Mouse (Mus musculus): ENCODE results near the gene Hecw2.

DNA sequence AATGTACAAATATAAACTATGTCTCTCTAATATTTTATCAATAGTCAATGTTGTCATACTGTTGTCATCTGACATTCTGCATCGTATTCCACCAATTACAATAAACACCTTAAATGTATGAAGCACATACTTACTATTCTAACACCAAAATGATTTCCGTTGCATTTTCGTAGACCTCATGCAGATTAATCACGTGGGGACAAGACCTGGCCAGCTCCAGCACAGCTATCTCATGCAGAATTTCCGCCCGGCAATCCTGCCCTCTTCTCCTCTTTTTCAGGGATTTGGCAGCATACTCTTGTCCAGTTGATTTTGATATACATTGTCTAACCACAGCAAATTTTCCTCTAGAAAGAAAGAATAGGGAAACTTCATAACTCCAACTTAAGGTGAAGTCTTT is 423.5 kb downstream of the Hecw2 start:
- TF ChIP-seq CTCF (IDR thresholded peaks at IDR 0.05; ENCODE audit: control insufficient read depth, insufficient read depth, insufficient replicate concordance, low read depth, low read length) (no peak), POLR2A (IDR thresholded peaks at IDR 0.05; ENCODE audit: control insufficient read depth, low read depth, low read length) (no peak)

Measured in testis, adult 2 months (tissue).